Mouse (Mus musculus) small intestine, adult 2 months (tissue): Measurements from ENCODE around the gene Dtnbp1. TPM values are rescaled to one million over a fixed set of nuclear protein-coding genes. Genes with fewer than 3 reads are reported as not detected.

Experiments
- H3K27ac ChIP-seq: fragments of 200-500 bp; 2 replicates; pipeline ENCODE4 v1.5.1; 2012; ENCODE audit warnings: low read depth, low read length, control low read depth, inconsistent platforms; ENCODE audit not compliant: insufficient read depth
- H3K27me3 ChIP-seq: fragments of 200-500 bp; 2 replicates; pipeline ENCODE4 v1.6.1; 2012; ENCODE audit warnings: mild to moderate bottlenecking, moderate library complexity, low read length, inconsistent platforms; ENCODE audit not compliant: control insufficient read depth, insufficient read depth
- H3K36me3 ChIP-seq: fragments of 200-500 bp; 2 replicates; pipeline ENCODE4 v1.6.1; 2012; ENCODE audit warnings: mild to moderate bottlenecking, low read length, control low read depth, inconsistent platforms; ENCODE audit not compliant: control insufficient read depth, insufficient read depth
- H3K4me1 ChIP-seq: fragments of 200-500 bp; 2 replicates; pipeline ENCODE4 v1.6.1; 2012; ENCODE audit warnings: low read length, inconsistent platforms, mixed read lengths; ENCODE audit not compliant: control insufficient read depth, insufficient read depth, insufficient read length
- H3K4me3 ChIP-seq: fragments of 200-500 bp; 2 replicates; pipeline ENCODE4 v1.5.1; 2012; ENCODE audit warnings: low read depth, mild to moderate bottlenecking, control low read depth, inconsistent platforms, low read length, moderate library complexity
- CTCF ChIP-seq: fragments of 200-500 bp; IDR thresholded peaks from 2 replicates; pipeline ENCODE4 v1.5.1; 2012; ENCODE audit warnings: low read depth, mild to moderate bottlenecking, control low read depth, inconsistent platforms, low read length, moderate library complexity, mixed read lengths; ENCODE audit not compliant: insufficient replicate concordance, insufficient read length; ENCODE audit errors: extremely low read depth
- POLR2A ChIP-seq: fragments of 200-500 bp; IDR thresholded peaks from 2 replicates; pipeline ENCODE4 v1.6.1; 2012; ENCODE audit warnings: low read depth, mild to moderate bottlenecking, control low read depth, inconsistent platforms, low read length, moderate library complexity
- WGBS: fragments of 180-500 bp; shearing (Covaris S2); methylation state at CpG from one replicate; pipeline ENCODE4 v1.1.7; 2018; 5-methylcytosine and 5-hydroxymethylcytosine counted together
- polyA plus RNA-seq: library from polyadenylated mRNA; depleted of rRNA; stranded (reverse); fragments of >200 nt; gene quantifications from 2 replicates; pipeline ENCODE4 v1.2.3, GENCODE M21; 2012

Gene Dtnbp1
- polyA plus RNA-seq, 1 experiment, result 31.7 TPM

DNA sequence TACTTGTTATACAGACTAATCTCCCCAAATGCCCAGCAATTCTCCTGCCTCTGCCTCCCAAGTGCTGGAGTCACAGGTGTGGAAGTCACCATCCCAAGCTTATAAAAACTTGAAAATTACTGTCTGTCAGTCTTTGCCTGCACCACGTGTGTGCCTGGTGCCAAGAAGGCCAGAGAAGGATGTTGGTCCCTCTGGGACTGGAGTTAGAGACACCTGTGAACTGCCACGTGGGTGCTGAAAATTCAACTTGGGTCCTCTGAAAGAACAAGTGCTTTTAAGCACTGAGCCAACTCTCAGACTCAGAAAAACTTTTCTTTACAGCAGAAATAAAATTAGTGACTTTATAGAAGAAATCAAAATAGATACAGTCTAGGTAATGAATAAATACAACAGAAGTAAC is 15.6 kb downstream of the Dtnbp1 start:
- 58% methylated on average over 2 of the region's 2 CpGs for WGBS

GRCm38 (mm10) chr13:44985321-44985720 is 16.6 kb downstream of the Dtnbp1 start:
- Histone ChIP-seq H3K4me3 (no peak overlapping the region), H3K27ac (no peak overlapping the region), H3K36me3 (peaks cover 15% of the 10 kb centered on the region), H3K27me3 (no peaks in the 10 kb centered on the region), H3K4me1 (0 out of 2 replicates have a peak, but pooled peaks cover 1% of the 10 kb centered on the region)
- no peak for TF ChIP-seq POLR2A
- no peak for TF ChIP-seq CTCF
- whole genome bisulfite sequencing, result 51% methylated on average over 2 of the region's 2 CpGs

More for the DNA sequence above, 15.6 kb downstream of the Dtnbp1 start:
- no peak for TF ChIP-seq POLR2A
- no peak for TF ChIP-seq CTCF
- Histone ChIP-seq H3K4me1 (0 out of 2 replicates have a peak, but pooled peaks cover 1% of the 10 kb centered on the region), H3K4me3 (no peak overlapping the region), H3K27me3 (no peaks in the 10 kb centered on the region), H3K27ac (no peak overlapping the region), H3K36me3 (peaks cover 10% of the 10 kb centered on the region)

DNA sequence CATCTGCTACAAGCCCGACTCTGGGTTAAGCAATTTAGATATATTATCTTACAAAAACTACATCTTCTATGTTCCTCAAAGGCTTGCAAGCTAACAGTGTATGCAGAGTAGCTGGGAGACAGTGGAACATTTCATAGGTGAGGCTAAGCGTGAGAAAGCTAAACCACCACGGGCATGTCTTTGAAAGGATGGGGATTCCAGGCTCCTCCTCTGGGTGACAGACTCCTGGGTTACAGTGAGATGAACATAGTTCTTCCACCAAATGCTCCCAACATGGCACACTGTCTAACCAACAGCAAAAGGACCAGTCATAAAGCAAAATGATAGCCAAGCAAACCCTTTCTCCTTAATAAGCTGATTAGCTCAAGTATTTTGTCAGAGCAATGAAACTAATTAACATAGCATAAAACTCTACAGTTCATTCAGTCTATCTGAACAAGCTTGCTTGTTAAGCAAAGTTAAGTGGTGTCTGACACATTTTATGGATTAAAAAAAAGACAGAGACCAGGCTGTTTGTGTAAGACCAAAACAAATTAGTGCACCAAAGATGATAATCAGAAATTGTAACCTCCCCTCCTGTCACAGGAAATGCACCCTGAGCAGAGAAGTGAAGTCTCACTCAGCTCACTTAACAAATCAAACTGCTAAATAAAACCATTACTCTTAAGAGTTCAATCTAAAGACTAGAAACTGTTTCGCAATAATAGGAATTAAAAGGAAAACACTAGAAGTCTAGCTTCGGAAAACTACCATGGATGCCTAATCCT is 18.1 kb downstream of the Dtnbp1 start:
- no peak overlapping the region for H3K27ac ChIP-seq
- H3K4me1 ChIP-seq, result 0 out of 2 replicates have a peak, but pooled peaks cover 1% of the 10 kb centered on the region
- no peak overlapping the region for H3K4me3 ChIP-seq
- 83% methylated on average over 5 of the region's 5 CpGs for WGBS
- peaks cover 16% of the 10 kb centered on the region for H3K36me3 ChIP-seq
- no peaks in the 10 kb centered on the region for H3K27me3 ChIP-seq
- TF ChIP-seq POLR2A (no peak), CTCF (no peak)

DNA sequence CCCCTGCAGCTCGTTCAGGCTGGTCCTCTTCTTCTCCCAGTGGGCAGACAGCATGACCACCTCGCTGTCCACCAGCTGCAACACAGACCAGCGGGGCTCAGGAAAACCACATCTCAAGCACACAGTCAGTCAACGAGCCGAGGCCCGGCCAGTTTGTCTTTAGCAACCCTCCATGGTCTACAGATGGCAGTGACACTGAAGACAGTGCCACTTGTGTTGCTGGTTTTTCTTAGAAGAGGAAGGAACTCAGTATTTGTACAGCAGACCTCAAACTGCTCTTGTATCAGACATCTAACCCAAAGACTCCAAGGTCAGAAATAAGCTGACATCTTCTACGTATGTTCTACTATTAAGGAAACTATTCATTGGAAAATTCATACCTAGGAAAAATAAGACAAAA is 19.1 kb downstream of the Dtnbp1 start:
- TF ChIP-seq CTCF, result no peak
- no peak for TF ChIP-seq POLR2A
- Histone ChIP-seq H3K4me3 (no peak overlapping the region), H3K36me3 (peaks cover 15% of the 10 kb centered on the region), H3K4me1 (0 out of 2 replicates have a peak, but pooled peaks cover 1% of the 10 kb centered on the region), H3K27ac (no peak overlapping the region), H3K27me3 (no peaks in the 10 kb centered on the region)
- WGBS, result 84% methylated on average over 7 of the region's 7 CpGs

- H3K4me3 ChIP-seq, result no peak overlapping the region
- peaks cover 15% of the 10 kb centered on the region for H3K36me3 ChIP-seq
- no peak overlapping the region for H3K27ac ChIP-seq
- 89% methylated on average over 7 of the region's 7 CpGs for WGBS
- no peak for TF ChIP-seq CTCF
- TF ChIP-seq POLR2A, result no peak
- 0 out of 2 replicates have a peak, but pooled peaks cover 1% of the 10 kb centered on the region for H3K4me1 ChIP-seq
- H3K27me3 ChIP-seq, result no peaks in the 10 kb centered on the region
These were observed 22.5 kb downstream of the Dtnbp1 start for GRCm38 (mm10) chr13:44979433-44979832.

- H3K4me3 ChIP-seq, result no peak overlapping the region
- H3K27me3 ChIP-seq, result no peaks in the 10 kb centered on the region
- no peaks in the 10 kb centered on the region for H3K4me1 ChIP-seq
- WGBS, result 93% methylated on average over 2 of the region's 2 CpGs
- no peak overlapping the region for H3K27ac ChIP-seq
- TF ChIP-seq CTCF, result no peak
- TF ChIP-seq POLR2A, result no peak
- H3K36me3 ChIP-seq, result peaks cover 18% of the 10 kb centered on the region
These were observed 24.3 kb downstream of the Dtnbp1 start for GRCm38 (mm10) chr13:44977483-44978141.

GRCm38 (mm10) chr13:44977059-44977458 is 24.9 kb downstream of the Dtnbp1 start:
- Histone ChIP-seq H3K4me1 (no peaks in the 10 kb centered on the region), H3K27me3 (no peaks in the 10 kb centered on the region), H3K36me3 (peaks cover 16% of the 10 kb centered on the region), H3K4me3 (no peak overlapping the region), H3K27ac (no peak overlapping the region)
- 94% methylated on average over 2 of the region's 2 CpGs for WGBS
- no peak for TF ChIP-seq CTCF
- TF ChIP-seq POLR2A, result no peak
